Mouse (Mus musculus) myocyte (in vitro differentiated cells): Measurements from ENCODE around the gene Gm10134.

Experiments
- E2F4 ChIP-seq: IDR thresholded peaks from one replicate; pipeline ENCODE4 v1.6.1; 2011; ENCODE audit warnings: mild to moderate bottlenecking, control low read depth, moderate library complexity; ENCODE audit not compliant: insufficient read depth
- MAX ChIP-seq: IDR thresholded peaks from one replicate; pipeline ENCODE4 v1.6.1; 2011; ENCODE audit warnings: low read depth, mild to moderate bottlenecking, control low read depth
- MYOG ChIP-seq, 3 experiments: IDR thresholded peaks; one replicate each; pipeline ENCODE4 v1.6.1; 2011; ENCODE audit warnings: control low read depth in 2 of 3, low read depth in 2 of 3, mild to moderate bottlenecking in 2 of 3; ENCODE audit not compliant: insufficient read length in 2 of 3, control insufficient read depth in 1 of 3, insufficient read depth in 1 of 3
- POLR2A ChIP-seq: IDR thresholded peaks from one replicate; pipeline ENCODE4 v1.6.1; 2011; ENCODE audit warnings: low read depth, mild to moderate bottlenecking, control low read depth, moderate library complexity; ENCODE audit not compliant: insufficient read length
- TCF3 ChIP-seq: IDR thresholded peaks from one replicate; pipeline ENCODE4 v1.6.1; 2011; ENCODE audit warnings: low read depth, control low read depth; ENCODE audit not compliant: insufficient read length

GRCm38 (mm10) chr2:28523643-28524117, 17.8 kb downstream of the Gm10134 start:
- peak; percentile 29 for TF ChIP-seq TCF3
- TF ChIP-seq E2F4 = no peak
- no peak for TF ChIP-seq MAX
- peak; percentile 63 for TF ChIP-seq POLR2A
- TF ChIP-seq MYOG (IDR thresholded peaks at IDR 0.05; ENCODE audit: control insufficient read depth in 1 of 3, insufficient read depth in 1 of 3, insufficient read length in 2 of 3, low read depth in 2 of 3) = peak; percentile 60 to 81 (median 69)
